Mouse (Mus musculus) heart, embryonic 16.5 days (tissue): ENCODE measurements around the gene Vmn2r70. TPM values are rescaled to one million over a fixed set of nuclear protein-coding genes. Genes with fewer than 3 reads are reported as not detected.

Experiments used
- ATAC-seq: fragments of 200-750 bp; cut with Nextera tagmentation; replicated peaks from 2 replicates; pipeline ENCODE4 v1.8.0; 2017; ENCODE audit warnings: moderate number of reproducible peaks; ENCODE audit not compliant: insufficient read depth, low FRiP score; ENCODE audit errors: extremely low read depth
- H3K27ac ChIP-seq: fragments of 300-500 bp; sonication (generic); 2 replicates; pipeline ENCODE4 v1.5.1; 2014; ENCODE audit warnings: mild to moderate bottlenecking, low read length, control low read depth, moderate library complexity
- H3K27me3 ChIP-seq: fragments of 300-500 bp; sonication (generic); 2 replicates; pipeline ENCODE4 v1.6.1; 2014; ENCODE audit warnings: low read length, mixed read lengths; ENCODE audit not compliant: control insufficient read depth, insufficient read depth
- H3K36me3 ChIP-seq: fragments of 300-500 bp; sonication (generic); 2 replicates; pipeline ENCODE4 v1.6.1; 2014; ENCODE audit not compliant: control insufficient read depth, insufficient read depth
- H3K4me1 ChIP-seq: fragments of 300-500 bp; sonication (generic); 2 replicates; pipeline ENCODE4 v1.6.1; 2014; ENCODE audit warnings: low read length, mixed read lengths; ENCODE audit not compliant: control insufficient read depth, insufficient read depth
- H3K4me2 ChIP-seq: fragments of 300-500 bp; sonication (generic); 2 replicates; pipeline ENCODE4 v1.6.1; 2014; ENCODE audit warnings: low read depth, mild to moderate bottlenecking, control low read depth, low read length
- H3K4me3 ChIP-seq: fragments of 300-500 bp; sonication (generic); 2 replicates; pipeline ENCODE4 v1.5.1; 2014; ENCODE audit warnings: mild to moderate bottlenecking, control low read depth, low read length
- H3K9ac ChIP-seq: fragments of 300-500 bp; sonication (generic); 2 replicates; pipeline ENCODE4 v1.6.1; 2014; ENCODE audit warnings: low read length, control low read depth
- H3K9me3 ChIP-seq: fragments of 300-500 bp; sonication (generic); replicated peaks from 2 replicates; pipeline ENCODE4 v1.6.1; 2016; ENCODE audit warnings: low read length; ENCODE audit not compliant: control insufficient read depth
- WGBS: fragments of 180-500 bp; shearing (Covaris S2); extraction: QIAGEN DNeasy Blood & Tissue Kit; methylation state at CpG from one replicate; pipeline ENCODE4 v1.1.7; 2014; 5-methylcytosine and 5-hydroxymethylcytosine counted together
- polyA plus RNA-seq: library from polyadenylated mRNA; unstranded; fragments of >200 nt; fragmentation: Nextera tagmentation; extraction: Ambion mirVana; gene quantifications from 2 replicates; pipeline ENCODE4 v1.2.1, GENCODE M21; 2015

The Vmn2r70 gene
- polyA plus RNA-seq = not detected in 2 replicates

DNA sequence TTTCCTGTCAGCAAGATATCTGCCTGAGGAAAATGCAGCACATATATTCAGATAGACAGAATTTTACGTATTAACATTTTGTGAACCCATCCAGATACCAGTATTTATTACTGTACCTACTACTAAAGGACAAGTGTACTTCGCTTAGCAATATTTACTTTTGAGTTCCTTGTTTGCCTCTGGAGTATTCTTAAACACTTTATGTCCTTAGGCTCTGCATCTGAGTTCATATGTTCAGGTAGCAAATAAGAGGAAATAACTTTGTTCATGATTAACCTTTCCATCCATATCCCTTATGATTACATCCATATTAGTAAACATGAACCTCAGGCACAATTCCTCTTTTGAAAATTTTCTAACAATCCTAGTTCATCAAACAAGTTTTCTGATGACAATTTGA lies at the start of gene Vmn2r70:
Gene Vmn2r70, minus strand, starts transcription at position 101 of the 400 bp plus-strand sequence.
- ATAC-seq = no peak
- no peaks in the 10 kb centered on the region for H3K36me3 ChIP-seq
- H3K9me3 ChIP-seq = 0 out of 2 replicates have a peak, but pooled peaks cover 2% of the 10 kb centered on the region
- H3K4me2 ChIP-seq = no peak within 1 kb of the TSS
- no peaks in the 10 kb centered on the region for H3K27me3 ChIP-seq
- 60% methylated on average over 2 of the region's 2 CpGs for WGBS
- no peak within 1 kb of the TSS for H3K4me3 ChIP-seq
- H3K27ac ChIP-seq = no peak within 1 kb of the TSS
- no peaks in the 10 kb centered on the region for H3K4me1 ChIP-seq
- no peak within 1 kb of the TSS for H3K9ac ChIP-seq

DNA sequence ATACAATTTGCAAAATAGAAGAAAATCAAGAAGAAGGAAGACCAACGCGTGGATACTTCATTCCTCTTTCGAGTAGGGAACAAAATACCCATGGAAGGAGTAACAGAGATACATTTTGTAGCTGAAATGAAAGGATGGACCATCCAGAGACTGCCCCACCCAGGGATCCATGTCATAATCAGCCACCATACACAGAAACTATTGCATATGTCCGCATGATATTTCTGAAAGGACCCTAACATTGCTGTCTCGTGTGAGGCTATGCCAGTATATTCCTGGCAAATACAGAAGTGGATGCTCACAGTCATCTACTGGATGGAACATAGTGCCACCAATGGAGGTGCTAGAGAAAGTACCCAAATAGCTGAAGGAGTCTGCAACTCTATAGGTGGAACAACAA lies 6.2 kb downstream of the Vmn2r70 start, which contains the start of gene Vmn2r71:
Gene Vmn2r71, plus strand, starts transcription at position 301 of the 400 bp plus-strand sequence.
- 67% methylated on average over 5 of the region's 5 CpGs for WGBS
- H3K27me3 ChIP-seq = no peaks in the 10 kb centered on the region
- H3K4me3 ChIP-seq = no peak within 1 kb of the TSS
- no peak within 1 kb of the TSS for H3K27ac ChIP-seq
- H3K9ac ChIP-seq = no peak within 1 kb of the TSS
- H3K4me2 ChIP-seq = no peak within 1 kb of the TSS
- no peak for ATAC-seq
- no peaks in the 10 kb centered on the region for H3K4me1 ChIP-seq
- H3K9me3 ChIP-seq = no peaks in the 10 kb centered on the region
- no peaks in the 10 kb centered on the region for H3K36me3 ChIP-seq

DNA sequence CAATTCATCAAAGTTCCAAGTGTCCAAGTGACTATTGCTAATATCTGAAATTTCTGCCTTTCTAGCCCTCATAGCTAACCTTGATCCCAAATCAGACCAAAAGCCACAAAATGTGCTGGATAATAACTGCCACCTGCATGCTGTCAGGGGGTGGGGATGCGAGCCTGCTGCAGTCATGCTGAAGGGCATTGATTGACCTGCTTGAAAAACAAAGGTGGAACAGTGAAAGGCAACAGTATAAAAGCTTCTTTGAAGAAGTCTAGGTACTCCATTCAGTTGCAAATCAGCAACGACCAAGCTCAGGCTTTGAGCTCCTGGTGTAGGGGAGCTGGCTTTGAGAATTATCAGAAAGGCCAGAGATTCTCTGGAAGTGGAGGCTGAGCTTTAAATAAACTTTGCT lies 25.9 kb downstream of the Vmn2r70 start:
- peaks cover 8% of the 10 kb centered on the region for H3K9me3 ChIP-seq
- no peaks in the 10 kb centered on the region for H3K27me3 ChIP-seq
- H3K9ac ChIP-seq = no peak overlapping the region
- H3K4me2 ChIP-seq = no peak overlapping the region
- WGBS = 63% methylated on average over 2 of the region's 2 CpGs
- no peak overlapping the region for H3K4me3 ChIP-seq
- no peaks in the 10 kb centered on the region for H3K4me1 ChIP-seq
- no peak for ATAC-seq
- no peak overlapping the region for H3K27ac ChIP-seq
- no peaks in the 10 kb centered on the region for H3K36me3 ChIP-seq

DNA sequence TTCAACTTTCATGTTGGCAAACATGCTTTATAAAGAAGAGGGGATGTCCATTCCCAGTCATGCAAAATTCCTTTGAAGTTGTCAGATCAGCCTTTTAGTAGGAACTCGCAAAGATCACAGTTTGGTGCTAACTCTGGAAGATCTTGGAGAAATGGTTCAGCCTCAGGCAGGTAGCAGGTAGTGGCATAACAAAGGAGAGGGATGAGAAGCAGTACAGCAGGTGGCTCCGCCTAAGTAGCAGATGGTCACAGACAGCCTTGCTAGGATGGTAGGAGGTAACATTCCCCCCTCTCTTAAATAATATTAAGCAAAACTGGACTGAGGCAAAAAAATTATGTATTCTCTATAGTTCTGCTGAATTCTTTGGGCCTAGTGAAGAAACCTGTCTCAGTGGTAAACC lies 26.9 kb downstream of the Vmn2r70 start:
- no peak for ATAC-seq
- H3K4me2 ChIP-seq = no peak overlapping the region
- H3K36me3 ChIP-seq = no peaks in the 10 kb centered on the region
- no peaks in the 10 kb centered on the region for H3K4me1 ChIP-seq
- no peak overlapping the region for H3K27ac ChIP-seq
- 78% methylated on average over 2 of the region's 2 CpGs for WGBS
- H3K9ac ChIP-seq = no peak overlapping the region
- no peak overlapping the region for H3K4me3 ChIP-seq
- no peaks in the 10 kb centered on the region for H3K27me3 ChIP-seq
- peaks cover 8% of the 10 kb centered on the region for H3K9me3 ChIP-seq

Other genes with a start within 250 kb of the Vmn2r70 start
- not detected in 2 replicates for gene Vmn2r69, start 153.3 kb downstream of the Vmn2r70 start, polyA plus RNA-seq
- not detected in 2 replicates for gene Vmn2r71, start 6.1 kb downstream of the Vmn2r70 start, polyA plus RNA-seq
- gene Vmn2r72, start 185.9 kb upstream of the Vmn2r70 start, polyA plus RNA-seq = not detected in 2 replicates